Mouse (Mus musculus) forebrain, embryonic 10.5 days (tissue): ENCODE measurements at regions not wholly inside any gene's neighbourhood (a gene's known extent, or its start where the extent isn't known, plus 50 kb on each side); places are given as distances from the start of the nearest gene placed in this dataset.

Source experiments
- DNase-seq: peaks from one replicate; pipeline ENCODE4 v3.0.0-alpha.2; 2017; ENCODE audit warnings: low spot score; ENCODE audit errors: extremely low spot score
- H3K27ac ChIP-seq: fragments of 300-500 bp; sonication (generic); 2 replicates; pipeline ENCODE4 v1.5.1; 2016; ENCODE audit warnings: mild to moderate bottlenecking
- H3K27me3 ChIP-seq: fragments of 300-500 bp; sonication (generic); 2 replicates; pipeline ENCODE4 v1.6.1; 2016; ENCODE audit warnings: mild to moderate bottlenecking; ENCODE audit not compliant: poor library complexity, severe bottlenecking
- H3K36me3 ChIP-seq: fragments of 300-500 bp; sonication (generic); replicated peaks from 2 replicates; pipeline ENCODE4 v1.6.1; 2016; ENCODE audit warnings: mild to moderate bottlenecking, moderate library complexity
- H3K4me1 ChIP-seq: fragments of 300-500 bp; sonication (generic); 2 replicates; pipeline ENCODE4 v1.6.1; 2016
- H3K4me3 ChIP-seq: fragments of 300-500 bp; sonication (generic); 2 replicates; pipeline ENCODE4 v1.5.1; 2016; ENCODE audit warnings: mild to moderate bottlenecking, moderate library complexity
- H3K9me3 ChIP-seq: fragments of 300-500 bp; sonication (generic); 2 replicates; pipeline ENCODE4 v1.6.1; 2016; ENCODE audit warnings: mild to moderate bottlenecking, moderate library complexity
- WGBS: fragments of 180-500 bp; shearing (Covaris S2); methylation state at CpG from one replicate; pipeline ENCODE4 v1.1.7; 2016; 5-methylcytosine and 5-hydroxymethylcytosine counted together

- no peak overlapping the region for H3K4me3 ChIP-seq
- no peaks in the 10 kb centered on the region for H3K9me3 ChIP-seq
- H3K36me3 ChIP-seq: no peaks in the 10 kb centered on the region
- H3K4me1 ChIP-seq: no peaks in the 10 kb centered on the region
- 71% methylated on average over 2 of the region's 2 CpGs for WGBS
- peak; percentile 18 for DNase-seq
- H3K27me3 ChIP-seq: no peaks in the 10 kb centered on the region
- H3K27ac ChIP-seq: no peak overlapping the region
Measured at GRCm38 (mm10) chrX:58620403-58620802, 288.8 kb upstream of the 4930550L24Rik start.
